22 mouse cellular contexts compared by ENCODE assay signal in genomic region chr4:118361451-118361850, GRCm38 (mm10). TPM values are rescaled to one million over a fixed set of nuclear protein-coding genes. Genes with fewer than 3 reads are reported as not detected.
A peak's percentile ranks its signal among the peaks of the same experiment; 100 is the strongest.
DNase-seq lines count a peak whose midpoint lies in the region; ATAC-seq lines count a peak whose summit lies in the region.
"Had no signal": no experiment of that assay in that cellular context is flagged by ENCODE, and none has a peak within 500 bp of the region (broad histone marks: within the 10 kb centered on the region; RNA-seq: fewer than 3 reads in every experiment).

No protein-coding gene starts in this region.

- H3K27ac ChIP-seq in forebrain, embryonic 13.5 days = peak overlapping the region; percentile 10; the same call in 1 of the 2 replicates
- no peak overlapping the region for H3K27ac ChIP-seq in forebrain, embryonic 12.5 days
- no peak overlapping the region for H3K27ac ChIP-seq in hindbrain, embryonic 16.5 days (ENCODE audit: low read depth, low read length)
- no peak overlapping the region for H3K27ac ChIP-seq in hindbrain, embryonic 14.5 days
- H3K27ac ChIP-seq in midbrain, embryonic 11.5 days (ENCODE audit: low read depth, low read length) = no peak overlapping the region
- H3K27ac ChIP-seq in midbrain, embryonic 16.5 days (ENCODE audit: low read length) = no peak overlapping the region
- H3K27ac ChIP-seq: heart, adult 2 months had no signal

- DNase-seq in hindbrain, embryonic 14.5 days (ENCODE audit: low spot score) = no peak
- peak; percentile 68 for DNase-seq in midbrain, embryonic 11.5 days (ENCODE audit: low spot score, missing footprints)
- no peak for DNase-seq in adrenal gland, postnatal 4 days (ENCODE audit: low spot score in 2 of 2)
- DNase-seq: adrenal gland, adult 8-10 months; adrenal gland, postnatal 25 days; cerebellum, adult 18-20 months; cerebellum, postnatal 14 days; gastrocnemius, postnatal 25 days; heart, adult 2 months; kidney, adult 11 months; kidney, adult 8-10 months had no signal

- WGBS in forebrain, embryonic 13.5 days = 87% methylated on average over 5 of the region's 5 CpGs
- WGBS in forebrain, embryonic 12.5 days = 86% methylated on average over 5 of the region's 5 CpGs
- WGBS in hindbrain, embryonic 16.5 days = 90% methylated on average over 5 of the region's 5 CpGs
- WGBS in hindbrain, embryonic 14.5 days = 87% methylated on average over 5 of the region's 5 CpGs
- WGBS in midbrain, embryonic 11.5 days = 88% methylated on average over 5 of the region's 5 CpGs
- WGBS in midbrain, embryonic 16.5 days = 88% methylated on average over 5 of the region's 5 CpGs

- H3K27me3 ChIP-seq in forebrain, embryonic 13.5 days = no peaks in the 10 kb centered on the region
- H3K27me3 ChIP-seq in forebrain, embryonic 12.5 days = 0 out of 2 replicates have a peak, but pooled peaks cover 8% of the 10 kb centered on the region
- H3K27me3 ChIP-seq in hindbrain, embryonic 16.5 days (replicated peaks; ENCODE audit: control insufficient read depth, insufficient read depth, low read length) = no peaks in the 10 kb centered on the region
- H3K27me3 ChIP-seq in hindbrain, embryonic 14.5 days (ENCODE audit: control insufficient read depth, insufficient read depth, low read length) = no peaks in the 10 kb centered on the region
- H3K27me3 ChIP-seq in midbrain, embryonic 11.5 days (ENCODE audit: control insufficient read depth, insufficient read depth, low read length) = no peaks in the 10 kb centered on the region
- H3K27me3 ChIP-seq in midbrain, embryonic 16.5 days (ENCODE audit: control insufficient read depth, insufficient read depth, low read depth, low read length) = no peaks in the 10 kb centered on the region
- H3K27me3 ChIP-seq: embryonic facial prominence, embryonic 12.5 days; embryonic facial prominence, embryonic 15.5 days; hindbrain, embryonic 12.5 days had no signal

- H3K9ac ChIP-seq in forebrain, embryonic 13.5 days = no peak overlapping the region
- no peak overlapping the region for H3K9ac ChIP-seq in forebrain, embryonic 12.5 days
- 0 out of 2 replicates have a peak overlapping the region, but pooled peaks have one; percentile 4 for H3K9ac ChIP-seq in hindbrain, embryonic 16.5 days (ENCODE audit: low read depth, low read length)
- H3K9ac ChIP-seq in hindbrain, embryonic 14.5 days = no peak overlapping the region
- H3K9ac ChIP-seq in midbrain, embryonic 11.5 days (ENCODE audit: low read length) = no peak overlapping the region
- H3K9ac ChIP-seq in midbrain, embryonic 16.5 days (ENCODE audit: low read depth, low read length) = no peak overlapping the region
- H3K9ac ChIP-seq: embryonic facial prominence, embryonic 12.5 days; embryonic facial prominence, embryonic 15.5 days; hindbrain, embryonic 12.5 days had no signal

- no peak for ATAC-seq in forebrain, embryonic 13.5 days
- ATAC-seq in forebrain, embryonic 12.5 days (ENCODE audit: low FRiP score) = no peak
- ATAC-seq in hindbrain, embryonic 16.5 days = no peak
- ATAC-seq in hindbrain, embryonic 14.5 days (ENCODE audit: low FRiP score) = no peak
- ATAC-seq in midbrain, embryonic 11.5 days (ENCODE audit: low FRiP score) = no peak
- ATAC-seq in midbrain, embryonic 16.5 days = no peak
- ATAC-seq: activated CD4-positive, CD25-positive, alpha-beta regulatory T cell, adult 4 months; hindbrain, postnatal 0 days; inflammation-experienced regulatory T-cells, adult 6 months had no signal

- H3K4me2 ChIP-seq in forebrain, embryonic 13.5 days = no peak overlapping the region
- no peak overlapping the region for H3K4me2 ChIP-seq in forebrain, embryonic 12.5 days
- H3K4me2 ChIP-seq in hindbrain, embryonic 16.5 days (ENCODE audit: low read length) = no peak overlapping the region
- H3K4me2 ChIP-seq in hindbrain, embryonic 14.5 days (replicated peaks) = no peak overlapping the region
- H3K4me2 ChIP-seq in midbrain, embryonic 11.5 days = no peak overlapping the region
- no peak overlapping the region for H3K4me2 ChIP-seq in midbrain, embryonic 16.5 days (ENCODE audit: low read length)
- H3K4me2 ChIP-seq: embryonic facial prominence, embryonic 12.5 days; hindbrain, embryonic 12.5 days had no signal

- H3K9me3 ChIP-seq in forebrain, embryonic 13.5 days (replicated peaks) = no peaks in the 10 kb centered on the region
- no peaks in the 10 kb centered on the region for H3K9me3 ChIP-seq in forebrain, embryonic 12.5 days
- H3K9me3 ChIP-seq in hindbrain, embryonic 16.5 days (ENCODE audit: control insufficient read depth, low read length) = no peaks in the 10 kb centered on the region
- H3K9me3 ChIP-seq in hindbrain, embryonic 14.5 days (ENCODE audit: control insufficient read depth, low read length) = no peaks in the 10 kb centered on the region
- no peaks in the 10 kb centered on the region for H3K9me3 ChIP-seq in midbrain, embryonic 11.5 days (ENCODE audit: control insufficient read depth, low read length)
- no peaks in the 10 kb centered on the region for H3K9me3 ChIP-seq in midbrain, embryonic 16.5 days (replicated peaks; ENCODE audit: control insufficient read depth, low read length, poor library complexity, severe bottlenecking)
- H3K9me3 ChIP-seq: embryonic facial prominence, embryonic 12.5 days; embryonic facial prominence, embryonic 15.5 days; heart, embryonic 10.5 days; hindbrain, embryonic 12.5 days had no signal

- no peak overlapping the region for H3K4me3 ChIP-seq in forebrain, embryonic 13.5 days
- no peak overlapping the region for H3K4me3 ChIP-seq in forebrain, embryonic 12.5 days (replicated peaks)
- H3K4me3 ChIP-seq in hindbrain, embryonic 16.5 days (ENCODE audit: low read length) = no peak overlapping the region
- no peak overlapping the region for H3K4me3 ChIP-seq in hindbrain, embryonic 14.5 days (replicated peaks; ENCODE audit: low read length)
- H3K4me3 ChIP-seq in midbrain, embryonic 11.5 days (ENCODE audit: low read depth, low read length) = no peak overlapping the region
- no peak overlapping the region for H3K4me3 ChIP-seq in midbrain, embryonic 16.5 days (ENCODE audit: low read depth, low read length)
- H3K4me3 ChIP-seq: embryonic facial prominence, embryonic 12.5 days; heart, adult 2 months; hindbrain, embryonic 12.5 days had no signal

- peaks cover 53% of the 10 kb centered on the region for H3K36me3 ChIP-seq in forebrain, embryonic 13.5 days (ENCODE audit: poor library complexity, severe bottlenecking)
- peaks cover 48% of the 10 kb centered on the region for H3K36me3 ChIP-seq in forebrain, embryonic 12.5 days (replicated peaks)
- peaks cover 31% of the 10 kb centered on the region for H3K36me3 ChIP-seq in hindbrain, embryonic 16.5 days (ENCODE audit: control insufficient read depth, insufficient read depth, low read length)
- H3K36me3 ChIP-seq in hindbrain, embryonic 14.5 days (replicated peaks; ENCODE audit: control insufficient read depth, insufficient read depth) = peaks cover 51% of the 10 kb centered on the region
- peaks cover 10% of the 10 kb centered on the region for H3K36me3 ChIP-seq in midbrain, embryonic 11.5 days (ENCODE audit: control insufficient read depth, insufficient read depth, low read length)
- peaks cover 26% of the 10 kb centered on the region for H3K36me3 ChIP-seq in midbrain, embryonic 16.5 days (ENCODE audit: control insufficient read depth, insufficient read depth, low read length)

- peaks cover 17% of the 10 kb centered on the region for H3K4me1 ChIP-seq in forebrain, embryonic 13.5 days
- H3K4me1 ChIP-seq in forebrain, embryonic 12.5 days = peaks cover 13% of the 10 kb centered on the region
- H3K4me1 ChIP-seq in hindbrain, embryonic 16.5 days (ENCODE audit: control insufficient read depth, insufficient read depth, low read depth, low read length) = peaks cover 12% of the 10 kb centered on the region
- peaks cover 12% of the 10 kb centered on the region for H3K4me1 ChIP-seq in hindbrain, embryonic 14.5 days (replicated peaks; ENCODE audit: control insufficient read depth, insufficient read depth, low read length)
- peaks cover 12% of the 10 kb centered on the region for H3K4me1 ChIP-seq in midbrain, embryonic 11.5 days (ENCODE audit: control insufficient read depth, insufficient read depth, low read length)
- H3K4me1 ChIP-seq in midbrain, embryonic 16.5 days (ENCODE audit: control insufficient read depth, insufficient read depth, low read length) = peaks cover 11% of the 10 kb centered on the region

RNA-seq across cellular contexts. Expression of gene Szt2, which starts 47.6 kb away (rescaled TPM):
- polyA plus RNA-seq in forebrain, embryonic 13.5 days (2015; fragmentation: Nextera tagmentation; extraction: Ambion mirVana) = 10.0 and 12.6 TPM in 2 replicates
- 15.4 and 15.9 TPM in 2 replicates for polyA plus RNA-seq in forebrain, embryonic 12.5 days (2016; fragmentation: Nextera tagmentation; extraction: Ambion mirVana)
- polyA plus RNA-seq in hindbrain, embryonic 16.5 days (2015; fragmentation: Nextera tagmentation; extraction: Ambion mirVana) = 8.0 and 8.7 TPM in 2 replicates
- 11.6 and 14.0 TPM in 2 replicates for polyA plus RNA-seq in hindbrain, embryonic 14.5 days (2014; fragmentation: Nextera tagmentation; extraction: Ambion mirVana)
- polyA plus RNA-seq in midbrain, embryonic 11.5 days (2014; fragmentation: Nextera tagmentation; extraction: Ambion mirVana) = 7.8 and 8.2 TPM in 2 replicates
- 8.7 and 10.3 TPM in 2 replicates for polyA plus RNA-seq in midbrain, embryonic 16.5 days (2015; fragmentation: Nextera tagmentation; extraction: Ambion mirVana)
- 10 to 100 TPM; 38.6 to 39.3 TPM for total RNA-seq in adrenal gland, postnatal 4 days (2021)

RNA-seq across cellular contexts. Expression of gene Med8, which starts 47.7 kb away (rescaled TPM):
- polyA plus RNA-seq in forebrain, embryonic 13.5 days (2015; fragmentation: Nextera tagmentation; extraction: Ambion mirVana) = 143 and 144 TPM in 2 replicates
- polyA plus RNA-seq in forebrain, embryonic 12.5 days (2016; fragmentation: Nextera tagmentation; extraction: Ambion mirVana) = 144 and 154 TPM in 2 replicates
- polyA plus RNA-seq in hindbrain, embryonic 16.5 days (2015; fragmentation: Nextera tagmentation; extraction: Ambion mirVana) = 94.7 and 99.3 TPM in 2 replicates
- 98.6 and 102 TPM in 2 replicates for polyA plus RNA-seq in hindbrain, embryonic 14.5 days (2014; fragmentation: Nextera tagmentation; extraction: Ambion mirVana)
- 166 and 176 TPM in 2 replicates for polyA plus RNA-seq in midbrain, embryonic 11.5 days (2014; fragmentation: Nextera tagmentation; extraction: Ambion mirVana)
- polyA plus RNA-seq in midbrain, embryonic 16.5 days (2015; fragmentation: Nextera tagmentation; extraction: Ambion mirVana) = 101 TPM in 2 replicates
- total RNA-seq in adrenal gland, postnatal 4 days (2021) = 10 to 100 TPM; 76.5 to 78.8 TPM
